Mouse (Mus musculus) urinary bladder, adult 18-20 months (tissue): ENCODE results near the gene Hap1.
A peak's percentile ranks its signal among the peaks of the same experiment; 100 is the strongest.
"Not testable (repeated sequence)": the region's sequence is repeated elsewhere in the genome, so short reads cannot be mapped to it uniquely, and the experiment has no call there.

Experiments
- DNase-seq, 2 experiments: peaks; one replicate each; pipeline ENCODE4 v3.0.0; 2022; ENCODE audit warnings: low spot score in 2 of 2, mixed read lengths in 2 of 2

Gene Hap1

GRCm38 (mm10) chr11:100318529-100319451 is 37.1 kb downstream of the Hap1 start:
- DNase-seq = no peak

- no peak for DNase-seq
These were observed 38.0 kb downstream of the Hap1 start for GRCm38 (mm10) chr11:100317826-100318380.

GRCm38 (mm10) chr11:100315439-100315838 is 40.5 kb downstream of the Hap1 start:
- no peak for DNase-seq

- no peak for DNase-seq
These were observed 42.5 kb downstream of the Hap1 start for GRCm38 (mm10) chr11:100313424-100313823.

GRCm38 (mm10) chr11:100312096-100312679 is 43.7 kb downstream of the Hap1 start:
- DNase-seq = no peak

GRCm38 (mm10) chr11:100311656-100312055 is 44.3 kb downstream of the Hap1 start:
- DNase-seq = no peak

- not testable (repeated sequence) for DNase-seq
These were observed 47.3 kb downstream of the Hap1 start for GRCm38 (mm10) chr11:100308672-100309071.

- no peak for DNase-seq
These were observed 48.0 kb downstream of the Hap1 start for GRCm38 (mm10) chr11:100307900-100308299.

GRCm38 (mm10) chr11:100301292-100301691 is 54.6 kb downstream of the Hap1 start:
- DNase-seq = no peak

GRCm38 (mm10) chr11:100300293-100300692 is 55.6 kb downstream of the Hap1 start:
- peak in 1 of 2 experiments; percentile 62 for DNase-seq

GRCm38 (mm10) chr11:100298274-100299036 is 57.5 kb downstream of the Hap1 start:
- DNase-seq = peak; percentile 64 to 81

GRCm38 (mm10) chr11:100297801-100298200 is 58.1 kb downstream of the Hap1 start:
- no peak for DNase-seq
